Mouse (Mus musculus) forebrain, postnatal 0 days (tissue): ENCODE data around the gene Unc79. TPM values are rescaled to one million over a fixed set of nuclear protein-coding genes. Genes with fewer than 3 reads are reported as not detected.
A peak's percentile ranks its signal among the peaks of the same experiment; 100 is the strongest.

Experiments
- ATAC-seq: fragments of 200-750 bp; cut with Nextera tagmentation; 2 replicates; pipeline ENCODE4 v1.8.0; 2017; ENCODE audit warnings: mild to moderate bottlenecking, moderate library complexity
- DNase-seq: peaks from one replicate; pipeline ENCODE4 v3.0.0-alpha.2; 2015
- H3K27ac ChIP-seq: fragments of 300-500 bp; sonication (generic); 2 replicates; pipeline ENCODE4 v1.5.1; 2014; ENCODE audit warnings: low read depth, mild to moderate bottlenecking, antibody characterized with exemption, low read length, moderate library complexity, mixed read lengths
- H3K27me3 ChIP-seq: fragments of 300-500 bp; sonication (generic); 2 replicates; pipeline ENCODE4 v1.6.1; 2014; ENCODE audit warnings: mild to moderate bottlenecking, low read length, mixed read lengths; ENCODE audit not compliant: insufficient read depth
- H3K36me3 ChIP-seq: fragments of 300-500 bp; sonication (generic); 2 replicates; pipeline ENCODE4 v1.6.1; 2014; ENCODE audit warnings: mild to moderate bottlenecking, moderate library complexity; ENCODE audit not compliant: insufficient read depth
- H3K4me1 ChIP-seq: fragments of 300-500 bp; sonication (generic); 2 replicates; pipeline ENCODE4 v1.6.1; 2014; ENCODE audit warnings: antibody characterized with exemption; ENCODE audit not compliant: insufficient read depth
- H3K4me2 ChIP-seq: fragments of 300-500 bp; sonication (generic); 2 replicates; pipeline ENCODE4 v1.6.1; 2014; ENCODE audit warnings: low read depth, mild to moderate bottlenecking, moderate library complexity
- H3K4me3 ChIP-seq: fragments of 300-500 bp; sonication (generic); 2 replicates; pipeline ENCODE4 v1.5.1; 2014; ENCODE audit warnings: low read depth, low read length, mixed read lengths
- H3K9ac ChIP-seq: fragments of 300-500 bp; sonication (generic); 2 replicates; pipeline ENCODE4 v1.6.1; 2014; ENCODE audit warnings: mild to moderate bottlenecking
- H3K9me3 ChIP-seq: fragments of 300-500 bp; sonication (generic); 2 replicates; pipeline ENCODE4 v1.6.1; 2016; ENCODE audit warnings: low read length
- CTCF ChIP-seq: sonication (generic); IDR thresholded peaks from 2 replicates; pipeline ENCODE4 v1.5.1; 2016; ENCODE audit warnings: antibody characterized with exemption, control low read depth, low read depth
- WGBS: fragments of 180-500 bp; shearing (Covaris S2); extraction: QIAGEN DNeasy Blood & Tissue Kit; methylation state at CpG from one replicate; pipeline ENCODE4 v1.1.7; 2014; 5-methylcytosine and 5-hydroxymethylcytosine counted together
- polyA plus RNA-seq: library from polyadenylated mRNA; unstranded; fragments of >200 nt; fragmentation: Nextera tagmentation; extraction: Ambion mirVana; gene quantifications from 2 replicates; pipeline ENCODE4 v1.2.1, GENCODE M21; 2015
- total RNA-seq: library from RNA; depleted of rRNA; stranded (reverse); fragments of >200 nt; gene quantifications from 2 replicates; pipeline ENCODE4 v1.2.3, GENCODE M21; 2014

The Unc79 gene
- total and polyA plus RNA-seq, 2 experiments from 2014 or later = 4.4 to 52.9 TPM

DNA sequence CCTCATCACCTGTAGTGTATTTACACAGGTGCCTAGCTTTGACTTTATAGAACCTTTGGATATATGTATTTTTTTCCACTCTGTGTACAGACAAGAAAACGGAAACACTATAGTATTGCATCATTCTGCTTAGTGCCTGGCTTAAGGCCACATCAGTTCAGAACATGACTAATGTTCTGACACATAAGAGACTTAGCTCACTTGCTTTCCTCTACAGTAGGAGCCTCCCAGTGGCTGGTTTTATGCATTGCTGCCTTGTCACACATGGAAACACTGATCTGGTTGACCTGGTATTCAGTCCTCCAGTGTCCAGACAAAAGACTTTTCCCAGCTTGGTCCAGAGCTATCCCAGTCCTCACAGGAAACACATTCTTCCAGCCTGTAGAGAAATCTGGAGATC is 150.5 kb downstream of the Unc79 start:
- H3K27ac ChIP-seq = no peak overlapping the region
- DNase-seq (peak; percentile 21), ATAC-seq (peak; percentile 79)
- peaks cover 28% of the 10 kb centered on the region for H3K36me3 ChIP-seq
- TF ChIP-seq CTCF = peak; percentile 64
- WGBS = 74% methylated on average over 1 of the region's 1 CpGs
- H3K9me3 ChIP-seq = no peaks in the 10 kb centered on the region
- H3K4me2 ChIP-seq = no peak overlapping the region
- H3K4me3 ChIP-seq = no peak overlapping the region
- H3K9ac ChIP-seq = no peak overlapping the region
- no peaks in the 10 kb centered on the region for H3K4me1 ChIP-seq
- H3K27me3 ChIP-seq = no peaks in the 10 kb centered on the region

- DNase-seq (no peak), ATAC-seq (no peak)
- WGBS = 66% methylated on average over 5 of the region's 5 CpGs
Observed at GRCm38 (mm10) chr12:103100088-103100487, 151.4 kb downstream of the Unc79 start.

GRCm38 (mm10) chr12:103103041-103103440 is 154.4 kb downstream of the Unc79 start:
- no peak for DNase-seq
- no peak overlapping the region for H3K4me3 ChIP-seq
- no peaks in the 10 kb centered on the region for H3K4me1 ChIP-seq
- peaks cover 41% of the 10 kb centered on the region for H3K36me3 ChIP-seq
- no peak for ATAC-seq
- H3K27ac ChIP-seq = no peak overlapping the region
- no peak for TF ChIP-seq CTCF
- 41% methylated on average over 2 of the region's 2 CpGs for WGBS
- H3K9ac ChIP-seq = no peak overlapping the region
- no peaks in the 10 kb centered on the region for H3K9me3 ChIP-seq
- H3K27me3 ChIP-seq = no peaks in the 10 kb centered on the region
- no peak overlapping the region for H3K4me2 ChIP-seq

More at GRCm38 (mm10) chr12:103100088-103100487, 151.4 kb downstream of the Unc79 start:
- H3K4me1 ChIP-seq = no peaks in the 10 kb centered on the region
- H3K27ac ChIP-seq = no peak overlapping the region
- H3K4me2 ChIP-seq = no peak overlapping the region
- H3K9me3 ChIP-seq = no peaks in the 10 kb centered on the region
- no peaks in the 10 kb centered on the region for H3K27me3 ChIP-seq
- H3K36me3 ChIP-seq = peaks cover 37% of the 10 kb centered on the region
- TF ChIP-seq CTCF = peak; percentile 52
- no peak overlapping the region for H3K4me3 ChIP-seq
- no peak overlapping the region for H3K9ac ChIP-seq

DNA sequence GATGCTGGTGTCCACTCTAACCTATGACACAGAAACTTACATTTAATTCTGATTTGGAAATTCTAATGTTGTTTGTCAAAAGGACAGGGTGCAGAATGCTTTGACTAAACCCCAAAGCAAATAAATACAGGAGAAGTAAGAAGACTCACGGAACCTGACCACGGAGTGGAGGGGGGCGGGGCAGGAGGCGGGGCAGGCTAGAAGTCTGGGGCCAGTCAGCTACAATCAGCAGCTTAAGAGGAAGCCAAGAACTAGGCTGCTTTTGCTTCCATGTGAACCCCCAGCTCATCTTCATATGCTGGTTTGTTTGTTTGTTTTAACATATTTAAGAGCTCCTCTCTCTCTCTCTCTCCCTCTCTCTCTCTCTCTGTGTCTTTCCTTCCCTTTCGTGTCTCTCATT is 154.9 kb downstream of the Unc79 start:
- no peak overlapping the region for H3K4me2 ChIP-seq
- ATAC-seq (no peak), DNase-seq (no peak)
- H3K9me3 ChIP-seq = no peaks in the 10 kb centered on the region
- no peak overlapping the region for H3K4me3 ChIP-seq
- H3K9ac ChIP-seq = no peak overlapping the region
- H3K36me3 ChIP-seq = peaks cover 46% of the 10 kb centered on the region
- H3K27me3 ChIP-seq = no peaks in the 10 kb centered on the region
- TF ChIP-seq CTCF = no peak
- WGBS = 22% methylated on average over 5 of the region's 5 CpGs
- no peaks in the 10 kb centered on the region for H3K4me1 ChIP-seq
- H3K27ac ChIP-seq = no peak overlapping the region

GRCm38 (mm10) chr12:103109301-103109700 is 160.6 kb downstream of the Unc79 start:
- no peak overlapping the region for H3K4me3 ChIP-seq
- peaks cover 63% of the 10 kb centered on the region for H3K36me3 ChIP-seq
- TF ChIP-seq CTCF = no peak
- no peak for DNase-seq
- no peak overlapping the region for H3K4me2 ChIP-seq
- WGBS = 90% methylated on average over 7 of the region's 7 CpGs
- no peaks in the 10 kb centered on the region for H3K27me3 ChIP-seq
- no peak overlapping the region for H3K9ac ChIP-seq
- H3K4me1 ChIP-seq = no peaks in the 10 kb centered on the region
- no peak overlapping the region for H3K27ac ChIP-seq
- H3K9me3 ChIP-seq = no peaks in the 10 kb centered on the region
- no peak for ATAC-seq

- no peaks in the 10 kb centered on the region for H3K9me3 ChIP-seq
- no peak for TF ChIP-seq CTCF
- H3K4me3 ChIP-seq = no peak overlapping the region
- no peak overlapping the region for H3K27ac ChIP-seq
- 90% methylated on average over 8 of the region's 8 CpGs for WGBS
- ATAC-seq (no peak), DNase-seq (no peak)
- H3K36me3 ChIP-seq = peaks cover 43% of the 10 kb centered on the region
- no peak overlapping the region for H3K4me2 ChIP-seq
- no peaks in the 10 kb centered on the region for H3K4me1 ChIP-seq
- H3K27me3 ChIP-seq = no peaks in the 10 kb centered on the region
- H3K9ac ChIP-seq = no peak overlapping the region
Observed at GRCm38 (mm10) chr12:103116639-103117038, 168.0 kb downstream of the Unc79 start.

- no peak for TF ChIP-seq CTCF
- no peaks in the 10 kb centered on the region for H3K9me3 ChIP-seq
- peak; percentile 40; the same call in 1 of the 2 replicates for ATAC-seq
Observed at GRCm38 (mm10) chr12:103117517-103118193, 169.0 kb downstream of the Unc79 start.

More at GRCm38 (mm10) chr12:103117517-103118193, 169.0 kb downstream of the Unc79 start:
- H3K4me1 ChIP-seq = no peaks in the 10 kb centered on the region
- H3K27me3 ChIP-seq = no peaks in the 10 kb centered on the region
- H3K27ac ChIP-seq = no peak overlapping the region
- DNase-seq = peak; percentile 13
- no peak overlapping the region for H3K4me3 ChIP-seq
- no peak overlapping the region for H3K9ac ChIP-seq
- peaks cover 40% of the 10 kb centered on the region for H3K36me3 ChIP-seq
- no peak overlapping the region for H3K4me2 ChIP-seq
- 54% methylated on average over 10 of the region's 10 CpGs for WGBS
